Mouse (Mus musculus) erythroblast, embryonic 14.5 days (primary cell): Measurements from ENCODE around the gene Kera. TPM values are rescaled to one million over a fixed set of nuclear protein-coding genes. Genes with fewer than 3 reads are reported as not detected.

Experiments used
- H3K27me3 ChIP-seq: 2 replicates; pipeline ENCODE4 v1.6.1; 2012; ENCODE audit warnings: inconsistent platforms; ENCODE audit not compliant: control insufficient read depth
- H3K36me3 ChIP-seq: 2 replicates; pipeline ENCODE4 v1.6.1; 2012; ENCODE audit warnings: mild to moderate bottlenecking, inconsistent platforms; ENCODE audit not compliant: control insufficient read depth
- H3K4me1 ChIP-seq: 2 replicates; pipeline ENCODE4 v1.6.1; 2012; ENCODE audit warnings: inconsistent platforms; ENCODE audit not compliant: control insufficient read depth
- H3K4me3 ChIP-seq: replicated peaks from 2 replicates; pipeline ENCODE3; 2012; ENCODE audit warnings: moderate library complexity, mild to moderate bottlenecking, inconsistent platforms
- H3K9me3 ChIP-seq: 2 replicates; pipeline ENCODE4 v1.6.1; 2012; ENCODE audit warnings: low read length, inconsistent platforms, mixed read lengths; ENCODE audit not compliant: control insufficient read depth
- GATA1 ChIP-seq: IDR thresholded peaks from 2 replicates; pipeline ENCODE4 v1.6.1; 2012; ENCODE audit warnings: low read length, inconsistent platforms, mixed read lengths
- TAL1 ChIP-seq: IDR thresholded peaks from 3 replicates; pipeline ENCODE4 v1.6.1; 2012; ENCODE audit warnings: low read length, inconsistent platforms, mixed read lengths
- polyA plus RNA-seq: library from polyadenylated mRNA; stranded (reverse); fragments of >175 nt; gene quantifications from 2 replicates; pipeline ENCODE4 v1.2.3, GENCODE M21; 2012

The Kera gene
- polyA plus RNA-seq = not detected in 2 replicates

- Histone ChIP-seq H3K9me3 (peaks cover 16% of the 10 kb centered on the region), H3K36me3 (no peaks in the 10 kb centered on the region), H3K4me3 (no peak within 1 kb of the TSS), H3K4me1 (no peaks in the 10 kb centered on the region), H3K27me3 (no peaks in the 10 kb centered on the region)
- no peak for TF ChIP-seq GATA1
- TF ChIP-seq TAL1 = no peak
Measured at GRCm38 (mm10) chr10:97606579-97606978, at the start of gene Kera. TSS of gene Kera (plus strand) at chr10:97606879.

GRCm38 (mm10) chr10:97564957-97565856, 41.5 kb upstream of the Kera start, which contains the start of gene Lum:
TSS of gene Lum (plus strand) at chr10:97565128.
- H3K4me1 ChIP-seq = no peaks in the 10 kb centered on the region
- H3K36me3 ChIP-seq = no peaks in the 10 kb centered on the region
- no peak within 1 kb of the TSS for H3K4me3 ChIP-seq
- no peaks in the 10 kb centered on the region for H3K27me3 ChIP-seq
- TF ChIP-seq TAL1 (no peak), GATA1 (no peak)
- H3K9me3 ChIP-seq = peaks cover 3% of the 10 kb centered on the region; the same call in 1 of the 2 replicates

- peaks cover 3% of the 10 kb centered on the region; the same call in 1 of the 2 replicates for H3K9me3 ChIP-seq
- H3K4me3 ChIP-seq = no peak overlapping the region
- H3K27me3 ChIP-seq = no peaks in the 10 kb centered on the region
- no peak for TF ChIP-seq TAL1
- H3K4me1 ChIP-seq = no peaks in the 10 kb centered on the region
- H3K36me3 ChIP-seq = no peaks in the 10 kb centered on the region
Measured at GRCm38 (mm10) chr10:97567489-97568135, 39.1 kb upstream of the Kera start.

- TF ChIP-seq GATA1 (no peak), TAL1 (no peak)
- H3K9me3 ChIP-seq = no peaks in the 10 kb centered on the region
- no peaks in the 10 kb centered on the region for H3K27me3 ChIP-seq
- H3K36me3 ChIP-seq = no peaks in the 10 kb centered on the region
- H3K4me1 ChIP-seq = no peaks in the 10 kb centered on the region
- no peak overlapping the region for H3K4me3 ChIP-seq
Measured at GRCm38 (mm10) chr10:97582543-97583231, 24.0 kb upstream of the Kera start.

GRCm38 (mm10) chr10:97584176-97584575, 22.5 kb upstream of the Kera start:
- H3K4me3 ChIP-seq = no peak overlapping the region
- H3K4me1 ChIP-seq = no peaks in the 10 kb centered on the region
- no peaks in the 10 kb centered on the region for H3K27me3 ChIP-seq
- no peaks in the 10 kb centered on the region for H3K9me3 ChIP-seq
- H3K36me3 ChIP-seq = no peaks in the 10 kb centered on the region
- TF ChIP-seq TAL1 (no peak), GATA1 (no peak)

- no peak overlapping the region for H3K4me3 ChIP-seq
- H3K4me1 ChIP-seq = no peaks in the 10 kb centered on the region
- H3K36me3 ChIP-seq = no peaks in the 10 kb centered on the region
- H3K27me3 ChIP-seq = no peaks in the 10 kb centered on the region
- TF ChIP-seq TAL1 (no peak), GATA1 (no peak)
- H3K9me3 ChIP-seq = peaks cover 2% of the 10 kb centered on the region; the same call in 1 of the 2 replicates
Measured at GRCm38 (mm10) chr10:97587159-97587558, 19.5 kb upstream of the Kera start.

- no peaks in the 10 kb centered on the region for H3K4me1 ChIP-seq
- H3K9me3 ChIP-seq = peaks cover 2% of the 10 kb centered on the region; the same call in 1 of the 2 replicates
- no peaks in the 10 kb centered on the region for H3K36me3 ChIP-seq
- H3K4me3 ChIP-seq = no peak overlapping the region
- no peaks in the 10 kb centered on the region for H3K27me3 ChIP-seq
- TF ChIP-seq GATA1 (no peak), TAL1 (no peak)
Measured at GRCm38 (mm10) chr10:97589574-97589973, 17.1 kb upstream of the Kera start.

- no peaks in the 10 kb centered on the region for H3K36me3 ChIP-seq
- TF ChIP-seq GATA1 (no peak), TAL1 (no peak)
- H3K27me3 ChIP-seq = no peaks in the 10 kb centered on the region
- no peaks in the 10 kb centered on the region for H3K4me1 ChIP-seq
- H3K9me3 ChIP-seq = peaks cover 2% of the 10 kb centered on the region; the same call in 1 of the 2 replicates
- H3K4me3 ChIP-seq = no peak overlapping the region
Measured at GRCm38 (mm10) chr10:97591036-97591435, 15.6 kb upstream of the Kera start.

- TF ChIP-seq TAL1 (no peak), GATA1 (no peak)
- no peaks in the 10 kb centered on the region for H3K36me3 ChIP-seq
Measured at GRCm38 (mm10) chr10:97591685-97592084, 15.0 kb upstream of the Kera start.

More at GRCm38 (mm10) chr10:97591685-97592084, 15.0 kb upstream of the Kera start:
- H3K9me3 ChIP-seq = peaks cover 2% of the 10 kb centered on the region; the same call in 1 of the 2 replicates
- no peak overlapping the region for H3K4me3 ChIP-seq
- no peaks in the 10 kb centered on the region for H3K4me1 ChIP-seq
- H3K27me3 ChIP-seq = no peaks in the 10 kb centered on the region
